In genomic region chr17:45449586-45449985, GRCm38 (mm10) we compare ENCODE assay signal across 25 mouse cellular contexts. TPM values are rescaled to one million over a fixed set of nuclear protein-coding genes. Genes with fewer than 3 reads are reported as not detected.
A peak's percentile ranks its signal among the peaks of the same experiment; 100 is the strongest.
DNase-seq lines count a peak whose midpoint lies in the region; ATAC-seq lines count a peak whose summit lies in the region.
"Had no signal": no experiment of that assay in that cellular context is flagged by ENCODE, and none has a peak within 500 bp of the region (broad histone marks: within the 10 kb centered on the region; RNA-seq: fewer than 3 reads in every experiment).

No protein-coding gene starts in this region.

- no peak overlapping the region for H3K4me2 ChIP-seq in midbrain, embryonic 15.5 days
- H3K4me2 ChIP-seq: embryonic facial prominence, embryonic 13.5 days; embryonic facial prominence, embryonic 15.5 days; forebrain, embryonic 13.5 days; forebrain, embryonic 15.5 days had no signal

- no peak overlapping the region for H3K27ac ChIP-seq in midbrain, embryonic 15.5 days
- H3K27ac ChIP-seq: embryonic facial prominence, embryonic 13.5 days; embryonic facial prominence, embryonic 15.5 days; forebrain, embryonic 10.5 days; forebrain, embryonic 13.5 days; forebrain, embryonic 15.5 days had no signal

- no peaks in the 10 kb centered on the region for H3K36me3 ChIP-seq in midbrain, embryonic 15.5 days (replicated peaks)
- H3K36me3 ChIP-seq: forebrain, embryonic 15.5 days had no signal

- no peaks in the 10 kb centered on the region for H3K4me1 ChIP-seq in midbrain, embryonic 15.5 days
- H3K4me1 ChIP-seq: embryonic facial prominence, embryonic 13.5 days; embryonic facial prominence, embryonic 15.5 days; forebrain, embryonic 10.5 days had no signal

- no peak overlapping the region for H3K9ac ChIP-seq in midbrain, embryonic 15.5 days
- H3K9ac ChIP-seq: embryonic facial prominence, embryonic 13.5 days; embryonic facial prominence, embryonic 15.5 days; forebrain, embryonic 13.5 days; forebrain, embryonic 15.5 days; forebrain, postnatal 0 days had no signal

- no peaks in the 10 kb centered on the region for H3K9me3 ChIP-seq in midbrain, embryonic 15.5 days
- H3K9me3 ChIP-seq: embryonic facial prominence, embryonic 13.5 days; embryonic facial prominence, embryonic 15.5 days; forebrain, embryonic 10.5 days; forebrain, embryonic 13.5 days; forebrain, embryonic 15.5 days had no signal

- H3K27me3 ChIP-seq in midbrain, embryonic 15.5 days (replicated peaks), result no peaks in the 10 kb centered on the region
- H3K27me3 ChIP-seq: embryonic facial prominence, embryonic 13.5 days; embryonic facial prominence, embryonic 15.5 days; forebrain, embryonic 13.5 days; forebrain, embryonic 15.5 days; Patski had no signal

- no peak for ATAC-seq in midbrain, embryonic 15.5 days (replicated peaks)
- ATAC-seq: activated CD4-positive, CD25-positive, alpha-beta regulatory T cell, adult 4 months; forebrain, embryonic 13.5 days; forebrain, embryonic 15.5 days; forebrain, postnatal 0 days; Patski had no signal

- DNase-seq in ES-CJ7 (ENCODE audit: low read depth, low spot score) (peak; percentile 77), R1 (ENCODE audit: low read depth, low spot score) (peak; percentile 79)
- peak; percentile 6 for DNase-seq in yolk sac, embryonic 10.5 days (ENCODE audit: low spot score)
- no peak for DNase-seq in gastrocnemius, adult 8-10 months (ENCODE audit: low spot score in 2 of 2)
- DNase-seq in kidney, postnatal 25 days, result no peak
- DNase-seq: adrenal gland, adult 2 months; adrenal gland, postnatal 10 days; adrenal gland, postnatal 25 days; cerebellum, adult 11 months; cerebellum, adult 18-20 months; cerebellum, adult 8-10 months; cerebellum, adult 9-11 months; cerebellum, postnatal 14 days; cerebellum, postnatal 36 days; embryo, embryonic 11 days; forebrain, postnatal 0 days had no signal

- 96% methylated on average over 8 of the region's 8 CpGs for WGBS in midbrain, embryonic 15.5 days

- H3K4me3 ChIP-seq in midbrain, embryonic 15.5 days, result no peak overlapping the region
- H3K4me3 ChIP-seq: embryonic facial prominence, embryonic 13.5 days; embryonic facial prominence, embryonic 15.5 days; erythroblast, embryonic 14.5 days; forebrain, embryonic 10.5 days; forebrain, embryonic 13.5 days; forebrain, embryonic 15.5 days had no signal

RNA-seq across cellular contexts. Expression of gene Cdc5l, which starts 16.0 kb away (rescaled TPM):
- total RNA-seq in gastrocnemius, adult 8-10 months (2022), result 10 to 100 TPM; 31.4 to 38.9 (median 37.5) TPM
- polyA plus RNA-seq in midbrain, embryonic 15.5 days (2015; fragmentation: Nextera tagmentation; extraction: Ambion mirVana), result 61.3 and 62.1 TPM in 2 replicates

RNA-seq across cellular contexts. Expression of gene Spats1, which starts 25.6 kb away (rescaled TPM):
- total RNA-seq in gastrocnemius, adult 8-10 months (2022), result not detected
- 1.6 TPM in 2 replicates for polyA plus RNA-seq in midbrain, embryonic 15.5 days (2015; fragmentation: Nextera tagmentation; extraction: Ambion mirVana)
- total RNA-seq: adrenal gland, adult 2 months had no signal
- polyA plus RNA-seq: erythroblast, embryonic 14.5 days had no signal

RNA-seq across cellular contexts. Expression of gene Aars2, which starts 57.1 kb away (rescaled TPM):
- total RNA-seq in gastrocnemius, adult 8-10 months (2022), result 10 to 100 TPM; 13.6 to 15.4 (median 14.2) TPM
- polyA plus RNA-seq in midbrain, embryonic 15.5 days (2015; fragmentation: Nextera tagmentation; extraction: Ambion mirVana), result 19.7 and 20.5 TPM in 2 replicates

Comparison
In these comparisons a context has a peak if more than half of its experiments do, and no peak if none do; other contexts are left out.
1. DNase-seq: peak in ES-CJ7 (single experiment), R1 (single experiment) and yolk sac, embryonic 10.5 days (single experiment); none in gastrocnemius, adult 8-10 months (0 of 2) and kidney, postnatal 25 days (0 of 2).